Mouse (Mus musculus): ENCODE measurements around the gene 4930453N24Rik.

The 4930453N24Rik gene

DNA sequence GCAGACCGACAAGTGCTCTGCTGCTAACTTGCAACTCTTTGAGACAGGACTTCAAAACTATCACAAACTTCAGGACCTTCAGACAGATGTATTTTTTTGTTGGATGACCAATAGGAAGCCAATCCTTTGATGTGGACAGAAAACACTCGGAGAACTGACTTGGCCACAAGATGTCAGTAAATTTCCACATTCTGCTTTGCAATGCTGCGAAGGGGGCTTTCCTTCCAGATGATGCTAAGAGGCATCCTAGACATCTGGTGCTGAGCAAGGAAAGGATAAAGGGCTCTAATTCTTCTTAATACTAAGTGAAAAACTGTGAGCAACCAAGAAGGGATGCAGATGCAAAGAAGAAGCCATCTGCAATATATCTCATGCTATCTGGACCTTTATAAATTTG, 16.2 kb downstream of the 4930453N24Rik start:
- Histone ChIP-seq H3K27me3 (ENCODE audit: control insufficient read depth, insufficient read depth, low read length, poor library complexity, severe bottlenecking) (no peaks in the 10 kb centered on the region), H3K36me3 (ENCODE audit: control insufficient read depth, insufficient read depth, low read length, poor library complexity, severe bottlenecking) (no peaks in the 10 kb centered on the region)
- DNase-seq (ENCODE audit: low read depth, low spot score), result peak; percentile 46

- no peak for DNase-seq (ENCODE audit: low read depth, low spot score)
- H3K36me3 ChIP-seq (ENCODE audit: control insufficient read depth, insufficient read depth, low read length, poor library complexity, severe bottlenecking), result no peaks in the 10 kb centered on the region
- no peaks in the 10 kb centered on the region for H3K27me3 ChIP-seq (ENCODE audit: control insufficient read depth, insufficient read depth, low read length, poor library complexity, severe bottlenecking)
Measured at GRCm38 (mm10) chr16:64753990-64754742, 16.8 kb downstream of the 4930453N24Rik start.

DNA sequence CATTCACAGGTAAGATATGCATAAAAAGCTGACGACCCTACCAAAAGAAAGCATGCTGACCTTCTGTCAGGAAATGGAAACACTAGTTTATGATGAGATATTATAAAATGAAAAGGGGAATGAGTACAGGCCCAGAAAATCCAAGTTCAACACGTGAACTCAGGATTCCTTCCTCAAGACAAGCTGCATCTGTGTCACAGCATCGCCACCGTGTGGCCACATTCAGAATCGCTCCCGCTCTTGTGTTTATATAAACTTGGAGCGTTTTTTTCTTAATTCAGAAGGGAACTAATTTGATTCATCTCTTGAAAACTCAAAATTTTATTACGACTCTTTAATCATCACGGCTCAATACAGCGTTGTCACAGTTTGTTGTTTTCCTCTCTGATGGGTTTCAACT, 22.7 kb downstream of the 4930453N24Rik start:
- DNase-seq (ENCODE audit: low read depth, low spot score), result peak; percentile 74
- H3K27me3 ChIP-seq (ENCODE audit: control insufficient read depth, insufficient read depth, low read length, poor library complexity, severe bottlenecking), result no peaks in the 10 kb centered on the region

GRCm38 (mm10) chr16:64745089-64745488, 25.9 kb downstream of the 4930453N24Rik start:
- H3K36me3 ChIP-seq (ENCODE audit: control insufficient read depth, insufficient read depth, low read length, poor library complexity, severe bottlenecking), result no peaks in the 10 kb centered on the region
- H3K27me3 ChIP-seq (ENCODE audit: control insufficient read depth, insufficient read depth, low read length, poor library complexity, severe bottlenecking), result no peaks in the 10 kb centered on the region
- no peak for DNase-seq (ENCODE audit: low read depth, low spot score)

More for the DNA sequence above, 22.7 kb downstream of the 4930453N24Rik start:
- no peaks in the 10 kb centered on the region for H3K36me3 ChIP-seq (ENCODE audit: control insufficient read depth, insufficient read depth, low read length, poor library complexity, severe bottlenecking)

DNA sequence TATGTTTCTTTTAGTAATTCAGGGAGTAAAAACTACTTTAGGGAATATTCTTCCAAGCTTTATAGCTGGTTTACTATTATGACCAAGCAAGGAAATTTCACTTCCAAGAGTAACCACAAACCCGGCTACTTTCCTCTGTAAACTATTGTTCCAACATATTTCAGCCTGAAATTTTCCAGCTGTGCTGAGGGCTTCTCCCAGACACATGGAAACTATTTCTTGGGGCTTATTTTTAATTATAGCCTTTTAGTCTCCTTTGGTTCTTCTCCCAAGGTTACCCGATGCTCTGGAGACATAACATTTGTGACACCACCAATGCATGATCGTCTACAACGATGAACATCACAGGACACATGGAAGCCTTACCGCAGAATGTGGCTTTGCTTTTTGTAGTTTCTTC, 33.7 kb downstream of the 4930453N24Rik start:
- no peak for DNase-seq (ENCODE audit: low read depth, low spot score)

DNA sequence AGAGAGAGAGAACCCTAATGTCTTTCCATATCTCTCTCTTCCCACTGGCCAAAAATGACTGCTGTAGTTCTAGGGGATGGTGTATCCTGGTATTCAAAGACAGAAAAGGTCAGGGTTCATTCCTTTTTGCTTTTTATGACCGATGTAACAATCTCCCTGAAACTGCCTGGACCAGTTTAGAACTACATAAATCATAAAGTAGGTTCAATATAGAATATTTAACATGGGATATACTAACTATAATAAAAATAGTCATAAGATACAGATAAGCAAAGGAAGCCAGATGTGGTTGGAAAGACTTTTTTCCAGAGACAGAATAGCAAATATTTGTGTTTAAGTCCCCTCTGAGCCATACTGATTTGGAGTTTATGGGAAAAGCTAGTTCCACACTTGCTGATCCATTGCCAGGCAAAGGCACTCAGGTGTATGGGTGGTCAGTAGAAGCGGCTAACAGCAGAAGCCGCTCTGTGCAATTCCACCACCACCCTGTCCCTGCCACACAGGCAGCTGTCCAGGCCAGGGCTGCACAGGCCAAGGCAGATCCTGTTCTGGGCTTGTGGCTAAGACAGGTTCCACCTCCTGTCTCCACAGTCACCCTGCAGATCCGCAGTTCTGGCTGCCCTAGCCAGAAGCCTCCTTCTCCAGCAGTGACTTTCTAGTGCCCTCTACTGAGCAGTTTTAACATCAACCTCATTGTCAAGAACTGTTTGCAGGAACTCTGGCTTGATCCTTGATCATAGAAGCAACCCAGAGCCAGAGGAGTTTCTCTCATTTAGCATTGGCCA, 47.5 kb downstream of the 4930453N24Rik start:
- H3K27me3 ChIP-seq (ENCODE audit: control insufficient read depth, insufficient read depth, low read length, poor library complexity, severe bottlenecking), result no peaks in the 10 kb centered on the region; the same call in 1 of the 2 replicates
- no peak for DNase-seq (ENCODE audit: low read depth, low spot score)
- no peaks in the 10 kb centered on the region for H3K36me3 ChIP-seq (ENCODE audit: control insufficient read depth, insufficient read depth, low read length, poor library complexity, severe bottlenecking)

More for the DNA sequence above, 33.7 kb downstream of the 4930453N24Rik start:
- Histone ChIP-seq H3K36me3 (ENCODE audit: control insufficient read depth, insufficient read depth, low read length, poor library complexity, severe bottlenecking) (no peaks in the 10 kb centered on the region), H3K27me3 (ENCODE audit: control insufficient read depth, insufficient read depth, low read length, poor library complexity, severe bottlenecking) (no peaks in the 10 kb centered on the region)

GRCm38 (mm10) chr16:64721542-64721941, 49.4 kb downstream of the 4930453N24Rik start:
- DNase-seq (ENCODE audit: low read depth, low spot score), result no peak
- H3K36me3 ChIP-seq (ENCODE audit: control insufficient read depth, insufficient read depth, low read length, poor library complexity, severe bottlenecking), result no peaks in the 10 kb centered on the region
- H3K27me3 ChIP-seq (ENCODE audit: control insufficient read depth, insufficient read depth, low read length, poor library complexity, severe bottlenecking), result no peaks in the 10 kb centered on the region; the same call in 1 of the 2 replicates

DNA sequence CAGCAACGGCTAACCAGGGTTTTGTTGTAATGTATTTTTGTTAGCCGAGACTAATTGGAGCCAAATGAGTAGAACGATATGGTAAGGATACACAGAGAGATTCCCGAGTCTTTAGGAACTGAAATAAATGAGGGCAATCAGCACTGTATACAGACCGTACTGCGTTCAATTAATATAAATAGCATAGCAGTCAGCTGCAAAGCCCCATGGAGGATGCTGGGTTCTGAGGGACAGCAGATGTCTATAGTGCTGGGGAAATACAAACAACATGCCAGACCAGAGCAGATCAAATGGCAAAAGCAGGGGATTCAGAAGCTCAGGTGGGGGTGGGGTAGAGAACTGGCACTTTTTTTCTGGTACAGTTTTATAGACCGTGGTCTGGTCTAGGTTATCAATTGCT, 51.9 kb downstream of the 4930453N24Rik start:
- no peaks in the 10 kb centered on the region; the same call in 1 of the 2 replicates for H3K27me3 ChIP-seq (ENCODE audit: control insufficient read depth, insufficient read depth, low read length, poor library complexity, severe bottlenecking)
- H3K36me3 ChIP-seq (ENCODE audit: control insufficient read depth, insufficient read depth, low read length, poor library complexity, severe bottlenecking), result no peaks in the 10 kb centered on the region
- DNase-seq (ENCODE audit: low read depth, low spot score), result no peak

- H3K36me3 ChIP-seq (ENCODE audit: control insufficient read depth, insufficient read depth, low read length, poor library complexity, severe bottlenecking), result no peaks in the 10 kb centered on the region
- H3K27me3 ChIP-seq (ENCODE audit: control insufficient read depth, insufficient read depth, low read length, poor library complexity, severe bottlenecking), result no peaks in the 10 kb centered on the region; the same call in 1 of the 2 replicates
- DNase-seq (ENCODE audit: low read depth, low spot score), result no peak
Measured at GRCm38 (mm10) chr16:64717814-64718213, 53.1 kb downstream of the 4930453N24Rik start.

DNA sequence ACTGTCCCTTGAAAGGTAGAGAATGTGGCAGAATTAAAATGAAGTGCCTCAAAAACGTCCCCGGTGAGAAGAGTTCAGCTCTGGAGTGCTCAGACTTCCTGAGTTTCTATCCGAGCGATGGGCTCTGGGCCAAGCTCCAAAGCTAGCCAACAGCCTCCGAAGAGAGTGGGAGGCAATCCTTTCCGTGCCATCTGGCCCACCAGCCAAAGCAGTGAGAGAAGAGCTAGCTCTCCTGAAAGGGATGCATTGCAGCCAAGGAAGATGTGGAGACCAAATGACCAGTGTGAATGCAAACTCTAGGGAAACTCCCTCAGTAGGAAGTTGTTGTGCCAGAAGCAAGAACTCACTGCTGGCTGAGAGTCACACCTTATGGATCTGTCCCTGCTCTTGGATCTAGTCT, 59.1 kb downstream of the 4930453N24Rik start:
- no peak for DNase-seq (ENCODE audit: low read depth, low spot score)

More for the DNA sequence above, 59.1 kb downstream of the 4930453N24Rik start:
- H3K27me3 ChIP-seq (ENCODE audit: control insufficient read depth, insufficient read depth, low read length, poor library complexity, severe bottlenecking), result no peaks in the 10 kb centered on the region
- H3K36me3 ChIP-seq (ENCODE audit: control insufficient read depth, insufficient read depth, low read length, poor library complexity, severe bottlenecking), result no peaks in the 10 kb centered on the region

Measured in splenic B cell, adult 2 months (primary cell).